Mouse (Mus musculus) retina, postnatal 7 days (tissue): ENCODE measurements around the gene Ptn.

Experiments used
- DNase-seq: peaks from one replicate; pipeline ENCODE4 v3.0.0-alpha.2; 2012; ENCODE audit warnings: low read depth, low spot score

Ptn gene

GRCm38 (mm10) chr6:36815992-36816391 lies 6.0 kb upstream of the Ptn start:
- DNase-seq, result no peak

GRCm38 (mm10) chr6:36812666-36813515 lies 2.9 kb upstream of the Ptn start:
- no peak for DNase-seq

GRCm38 (mm10) chr6:36810448-36810847 lies 428 bp upstream of the Ptn start:
- no peak for DNase-seq

- DNase-seq, result no peak
These were observed 701 bp downstream of the Ptn start for GRCm38 (mm10) chr6:36809311-36809726.

GRCm38 (mm10) chr6:36808306-36809058 lies 1.5 kb downstream of the Ptn start:
- no peak for DNase-seq

- DNase-seq, result no peak
These were observed 3.1 kb downstream of the Ptn start for GRCm38 (mm10) chr6:36806906-36807305.

GRCm38 (mm10) chr6:36800309-36800946 lies 9.6 kb downstream of the Ptn start:
- DNase-seq, result no peak

- no peak for DNase-seq
These were observed 12.9 kb downstream of the Ptn start for GRCm38 (mm10) chr6:36797066-36797655.

- DNase-seq, result no peak
These were observed 15.5 kb downstream of the Ptn start for GRCm38 (mm10) chr6:36794535-36794934.

GRCm38 (mm10) chr6:36793775-36794174 lies 16.2 kb downstream of the Ptn start:
- no peak for DNase-seq

- no peak for DNase-seq
These were observed 20.8 kb downstream of the Ptn start for GRCm38 (mm10) chr6:36789261-36789660.

GRCm38 (mm10) chr6:36788576-36789191 lies 21.3 kb downstream of the Ptn start:
- no peak for DNase-seq

GRCm38 (mm10) chr6:36784682-36785208 lies 25.3 kb downstream of the Ptn start:
- DNase-seq, result no peak

GRCm38 (mm10) chr6:36782481-36782880 lies 27.5 kb downstream of the Ptn start:
- DNase-seq, result no peak

- DNase-seq, result peak; percentile 27
These were observed 32.3 kb downstream of the Ptn start for GRCm38 (mm10) chr6:36777567-36778337.

- no peak for DNase-seq
These were observed 33.0 kb downstream of the Ptn start for GRCm38 (mm10) chr6:36777039-36777438.

- DNase-seq, result no peak
These were observed 34.2 kb downstream of the Ptn start for GRCm38 (mm10) chr6:36775647-36776360.

GRCm38 (mm10) chr6:36772541-36772940 lies 37.5 kb downstream of the Ptn start:
- DNase-seq, result no peak

- no peak for DNase-seq
These were observed 41.0 kb downstream of the Ptn start for GRCm38 (mm10) chr6:36769012-36769411.

GRCm38 (mm10) chr6:36766941-36767340 lies 43.1 kb downstream of the Ptn start:
- DNase-seq, result no peak
